Mouse (Mus musculus): Measurements from ENCODE around the gene Stk39.

GRCm38 (mm10) chr2:68215176-68215575 is 256.9 kb downstream of the Stk39 start:
- no peak for TF ChIP-seq EP300 (IDR thresholded peaks at IDR 0.05)
- no peak for TF ChIP-seq CTCF (IDR thresholded peaks at IDR 0.05)

Measured in lung, postnatal 0 days (tissue).